Mouse (Mus musculus) hindbrain, embryonic 15.5 days (tissue): ENCODE measurements around the gene Fcamr. TPM values are rescaled to one million over a fixed set of nuclear protein-coding genes. Genes with fewer than 3 reads are reported as not detected.

ENCODE experiments used
- polyA plus RNA-seq: library from polyadenylated mRNA; unstranded; fragments of >200 nt; fragmentation: Nextera tagmentation; extraction: Ambion mirVana; gene quantifications from 2 replicates; pipeline ENCODE4 v1.2.1, GENCODE M21; 2015

Fcamr gene
- polyA plus RNA-seq, 1 experiment from 2014 or later = not detected

Other genes starting within 250 kb of the Fcamr start
- not detected in 2 replicates for gene Zp3r, start 171.3 kb upstream of the Fcamr start, polyA plus RNA-seq
- not detected in 2 replicates for gene C4bp, start 139.3 kb upstream of the Fcamr start, polyA plus RNA-seq
- gene Gm29427, start 85.1 kb upstream of the Fcamr start, polyA plus RNA-seq = 0.22 TPM in 1 of 2 replicates, not detected in the other
- 16.4 and 16.8 TPM in 2 replicates for gene Yod1, start 83.6 kb upstream of the Fcamr start, polyA plus RNA-seq
- gene Pfkfb2, start 71.6 kb upstream of the Fcamr start, polyA plus RNA-seq = 17.3 and 20.2 TPM in 2 replicates
- gene AA986860, start 68.9 kb upstream of the Fcamr start, polyA plus RNA-seq = 0.39 and 0.56 TPM in 2 replicates
- gene Pigr, start 25.8 kb downstream of the Fcamr start, polyA plus RNA-seq = not detected in 2 replicates
- gene Fcmr, start 64.8 kb downstream of the Fcamr start, polyA plus RNA-seq = 0.92 and 1.3 TPM in 2 replicates
- not detected in 2 replicates for gene Il24, start 86.6 kb downstream of the Fcamr start, polyA plus RNA-seq
- not detected in 2 replicates for gene Il20, start 110.5 kb downstream of the Fcamr start, polyA plus RNA-seq
- not detected in 2 replicates for gene Il19, start 139.2 kb downstream of the Fcamr start, polyA plus RNA-seq
- gene Il10, start 218.9 kb downstream of the Fcamr start, polyA plus RNA-seq = not detected in 2 replicates